ENCODE assay signal across 2 mouse cellular contexts in genomic region chr12:24701621-24702020, GRCm38 (mm10). TPM values are rescaled to one million over a fixed set of nuclear protein-coding genes. Genes with fewer than 3 reads are reported as not detected.
"Had no signal": no experiment of that assay in that cellular context is flagged by ENCODE, and none has a peak within 500 bp of the region (broad histone marks: within the 10 kb centered on the region; RNA-seq: fewer than 3 reads in every experiment).

No protein-coding gene starts in this region.

RNA-seq across cellular contexts. Expression of gene Cys1, which starts 20.0 kb away (rescaled TPM):
- total RNA-seq: megakaryocyte-erythroid progenitor cell, adult 5-6 weeks had no signal
- polyA plus RNA-seq: macrophage had no signal
